Mouse (Mus musculus) heart, adult 2 months (tissue): ENCODE measurements at regions not wholly inside any gene's neighbourhood (a gene's known extent, or its start where the extent isn't known, plus 50 kb on each side); places are given as distances from the start of the nearest gene placed in this dataset.

Experiments used
- CTCF ChIP-seq: fragments of 200-600 bp; IDR thresholded peaks from 2 replicates; pipeline ENCODE4 v1.8.1; 2022; ENCODE audit warnings: antibody characterized with exemption, mild to moderate bottlenecking, moderate library complexity
- EP300 ChIP-seq: fragments of 200-500 bp; IDR thresholded peaks from 2 replicates; pipeline ENCODE4 v1.6.1; 2011; ENCODE audit warnings: low read depth, low read length, control low read depth; ENCODE audit not compliant: insufficient read depth
- POLR2A ChIP-seq: fragments of 200-500 bp; IDR thresholded peaks from 2 replicates; pipeline ENCODE4 v1.6.1; 2011; ENCODE audit warnings: mild to moderate bottlenecking, low read depth, low read length, control low read depth; ENCODE audit not compliant: insufficient read depth

- TF ChIP-seq CTCF (no peak), POLR2A (no peak), EP300 (no peak)
These were observed 146.8 kb upstream of the Mdm1 start for GRCm38 (mm10) chr10:117994768-117995167.
